Mouse (Mus musculus) lung, adult 2 months (tissue): Measurements from ENCODE around the gene Gm8947.

Experiments used
- CTCF ChIP-seq: fragments of 200-500 bp; IDR thresholded peaks from 2 replicates; pipeline ENCODE4 v1.5.1; 2011; ENCODE audit warnings: mild to moderate bottlenecking, low read length, control low read depth; ENCODE audit not compliant: insufficient read depth
- POLR2A ChIP-seq: fragments of 200-500 bp; IDR thresholded peaks from 2 replicates; pipeline ENCODE4 v1.6.1; 2011; ENCODE audit warnings: low read depth, mild to moderate bottlenecking, control low read depth, low read length, borderline replicate concordance; ENCODE audit errors: extremely low read depth

GRCm38 (mm10) chr1:151178505-151179083 is 13.6 kb upstream of the Gm8947 start:
- TF ChIP-seq POLR2A (no peak), CTCF (no peak)
